Mouse (Mus musculus): ENCODE results near the gene Drd4. TPM values are rescaled to one million over a fixed set of nuclear protein-coding genes. Genes with fewer than 3 reads are reported as not detected.
A peak's percentile ranks its signal among the peaks of the same experiment; 100 is the strongest.

Drd4 gene
- total RNA-seq, 2 experiments from 2014 or later, result not detected

GRCm38 (mm10) chr7:141288042-141288441 is 3.8 kb upstream of the Drd4 start:
- no peak for ATAC-seq (replicated peaks; ENCODE audit: low FRiP score, poor library complexity, severe bottlenecking)

- ATAC-seq (replicated peaks; ENCODE audit: low FRiP score, poor library complexity, severe bottlenecking), result no peak
Observed at GRCm38 (mm10) chr7:141292583-141293388, 980 bp downstream of the Drd4 start.

GRCm38 (mm10) chr7:141293852-141294471 is 2.2 kb downstream of the Drd4 start:
- no peak for ATAC-seq (replicated peaks; ENCODE audit: low FRiP score, poor library complexity, severe bottlenecking)

- ATAC-seq (replicated peaks; ENCODE audit: low FRiP score, poor library complexity, severe bottlenecking), result no peak
Observed at GRCm38 (mm10) chr7:141294479-141294878, 2.7 kb downstream of the Drd4 start.

GRCm38 (mm10) chr7:141297926-141298650 is 6.3 kb downstream of the Drd4 start:
- no peak for ATAC-seq (replicated peaks; ENCODE audit: low FRiP score, poor library complexity, severe bottlenecking)

- no peak for ATAC-seq (replicated peaks; ENCODE audit: low FRiP score, poor library complexity, severe bottlenecking)
Observed at GRCm38 (mm10) chr7:141299175-141299574, 7.4 kb downstream of the Drd4 start.

GRCm38 (mm10) chr7:141301386-141301785 is 9.6 kb downstream of the Drd4 start:
- no peak for ATAC-seq (replicated peaks; ENCODE audit: low FRiP score, poor library complexity, severe bottlenecking)

GRCm38 (mm10) chr7:141302702-141303268 is 11.0 kb downstream of the Drd4 start:
- no peak for ATAC-seq (replicated peaks; ENCODE audit: low FRiP score, poor library complexity, severe bottlenecking)

- ATAC-seq (replicated peaks; ENCODE audit: low FRiP score, poor library complexity, severe bottlenecking), result no peak
Observed at GRCm38 (mm10) chr7:141304537-141304936, 12.7 kb downstream of the Drd4 start.

- no peak for ATAC-seq (replicated peaks; ENCODE audit: low FRiP score, poor library complexity, severe bottlenecking)
Observed at GRCm38 (mm10) chr7:141314416-141314815, 22.6 kb downstream of the Drd4 start.

- ATAC-seq (replicated peaks; ENCODE audit: low FRiP score, poor library complexity, severe bottlenecking), result no peak
Observed at GRCm38 (mm10) chr7:141315076-141315475, 23.3 kb downstream of the Drd4 start.

- ATAC-seq (replicated peaks; ENCODE audit: low FRiP score, poor library complexity, severe bottlenecking), result peak; percentile 73
Observed at GRCm38 (mm10) chr7:141315974-141316373, 24.2 kb downstream of the Drd4 start.

- ATAC-seq (replicated peaks; ENCODE audit: low FRiP score, poor library complexity, severe bottlenecking), result no peak
Observed at GRCm38 (mm10) chr7:141317619-141318132, 25.9 kb downstream of the Drd4 start.

- ATAC-seq (replicated peaks; ENCODE audit: low FRiP score, poor library complexity, severe bottlenecking), result no peak
Observed at GRCm38 (mm10) chr7:141319446-141319845, 27.6 kb downstream of the Drd4 start.

GRCm38 (mm10) chr7:141324686-141325085 is 32.9 kb downstream of the Drd4 start:
- ATAC-seq (replicated peaks; ENCODE audit: low FRiP score, poor library complexity, severe bottlenecking), result no peak

- peak; percentile 16 for ATAC-seq (replicated peaks; ENCODE audit: low FRiP score, poor library complexity, severe bottlenecking)
Observed at GRCm38 (mm10) chr7:141326546-141327446, 35.0 kb downstream of the Drd4 start.

GRCm38 (mm10) chr7:141327469-141328372 is 35.9 kb downstream of the Drd4 start, which contains the start of the genes Deaf1 and Tmem80:
TSS of gene Deaf1 (minus strand) at chr7:141327690.
TSS of gene Tmem80 (plus strand) at chr7:141327739.
- ATAC-seq (replicated peaks; ENCODE audit: low FRiP score, poor library complexity, severe bottlenecking), result peak; percentile 87
